Mouse (Mus musculus): ENCODE data around the gene Kctd19.

Gene Kctd19

DNA sequence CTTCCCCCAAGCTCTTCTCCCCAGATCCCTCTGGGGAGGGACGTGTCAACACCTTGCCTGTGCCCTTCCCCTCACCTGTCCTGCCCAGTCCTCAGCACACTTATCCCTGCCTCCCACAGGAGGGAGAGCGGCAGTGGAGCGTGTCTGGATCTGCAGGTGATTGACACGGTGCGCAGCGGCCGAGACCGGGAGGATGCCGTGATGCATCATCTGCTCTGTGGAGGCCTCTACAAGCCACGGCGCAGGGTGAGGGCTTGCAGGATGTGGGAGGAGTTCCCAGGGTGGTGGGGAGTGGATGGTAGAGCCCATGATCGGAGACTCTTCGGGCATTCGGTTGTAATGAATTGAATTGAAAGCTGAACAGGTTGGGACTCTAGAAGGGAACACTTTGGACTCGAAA, 54.1 kb downstream of the Kctd19 start:
- DNase-seq (ENCODE audit: low spot score in 2 of 2) = no peak

DNA sequence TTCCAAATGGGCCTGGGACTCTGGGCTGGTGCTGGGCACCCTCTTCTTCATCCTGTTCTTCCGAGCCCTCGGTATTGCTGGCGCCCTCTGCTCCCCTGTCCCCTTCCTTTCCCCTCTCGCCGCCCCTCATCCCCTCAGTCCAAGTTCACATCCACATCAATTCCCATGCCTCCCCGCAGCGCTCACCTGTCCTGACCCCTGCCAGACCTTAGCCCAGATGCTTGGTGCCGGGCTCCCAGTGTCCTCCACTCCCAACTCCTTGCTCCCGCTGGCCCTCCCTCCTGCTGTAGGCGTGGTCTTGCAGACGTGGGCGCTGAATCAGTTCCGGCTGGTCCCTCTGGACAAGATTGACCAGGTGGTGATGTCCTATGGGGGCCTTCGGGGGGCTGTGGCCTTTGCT, 56.6 kb downstream of the Kctd19 start:
- no peak for DNase-seq (ENCODE audit: low spot score in 2 of 2)

DNA sequence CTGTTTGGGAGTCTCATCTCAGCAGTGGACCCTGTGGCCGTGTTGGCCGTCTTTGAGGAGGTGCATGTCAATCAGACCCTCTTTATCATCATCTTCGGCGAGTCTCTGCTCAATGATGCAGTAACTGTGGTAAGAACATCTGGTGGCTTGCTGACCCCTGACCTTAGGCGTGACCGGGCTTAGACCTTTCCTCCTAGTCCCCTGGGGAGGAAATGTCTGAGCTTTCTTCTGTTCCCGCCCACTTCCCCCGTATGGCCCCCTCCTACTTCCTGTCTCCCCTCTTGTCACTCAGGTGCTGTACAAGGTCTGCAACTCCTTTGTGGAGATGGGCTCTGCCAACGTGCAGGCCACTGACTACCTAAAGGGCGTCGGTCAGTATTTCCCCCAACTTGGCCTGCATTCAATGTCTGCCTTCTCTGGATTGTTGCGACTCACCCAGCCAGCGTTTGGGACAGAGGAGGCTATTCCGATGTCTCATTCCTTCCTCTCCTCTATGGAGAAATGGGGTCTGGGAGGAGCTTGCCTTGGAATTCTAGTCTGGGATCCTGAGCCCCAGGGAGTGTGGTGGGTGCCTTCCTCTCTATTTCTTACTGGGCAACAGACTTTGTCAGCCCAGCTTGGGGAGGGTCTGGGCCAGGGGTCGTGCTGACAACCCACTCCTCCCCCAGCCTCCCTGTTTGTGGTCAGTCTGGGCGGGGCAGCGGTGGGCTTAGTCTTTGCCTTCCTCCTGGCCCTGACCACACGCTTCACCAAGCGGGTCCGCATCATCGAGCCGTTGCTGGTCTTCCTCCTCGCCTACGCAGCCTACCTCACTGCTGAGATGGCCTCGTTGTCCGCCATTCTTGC, 57.9 kb downstream of the Kctd19 start:
- no peak for DNase-seq (ENCODE audit: low spot score in 2 of 2)

DNA sequence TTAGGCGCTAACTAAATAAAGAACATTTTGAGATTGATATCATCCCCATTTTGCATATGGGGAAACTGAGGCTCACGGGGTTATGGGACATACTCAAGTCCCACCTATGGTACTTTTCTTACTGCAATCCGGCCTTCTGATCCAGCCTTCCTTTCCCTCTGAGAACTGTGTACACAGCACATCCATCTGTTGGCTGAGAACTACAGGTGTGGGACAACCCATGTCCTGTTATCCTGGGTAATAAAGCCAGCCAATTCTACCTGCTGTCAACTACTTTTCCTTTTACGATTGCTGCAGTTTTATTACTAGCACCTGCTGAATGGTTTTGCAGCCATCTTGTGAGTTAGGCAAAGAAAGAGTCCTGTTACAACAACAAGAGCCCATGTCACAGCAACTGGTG, 58.8 kb downstream of the Kctd19 start:
- no peak for DNase-seq (ENCODE audit: low spot score in 2 of 2)

DNA sequence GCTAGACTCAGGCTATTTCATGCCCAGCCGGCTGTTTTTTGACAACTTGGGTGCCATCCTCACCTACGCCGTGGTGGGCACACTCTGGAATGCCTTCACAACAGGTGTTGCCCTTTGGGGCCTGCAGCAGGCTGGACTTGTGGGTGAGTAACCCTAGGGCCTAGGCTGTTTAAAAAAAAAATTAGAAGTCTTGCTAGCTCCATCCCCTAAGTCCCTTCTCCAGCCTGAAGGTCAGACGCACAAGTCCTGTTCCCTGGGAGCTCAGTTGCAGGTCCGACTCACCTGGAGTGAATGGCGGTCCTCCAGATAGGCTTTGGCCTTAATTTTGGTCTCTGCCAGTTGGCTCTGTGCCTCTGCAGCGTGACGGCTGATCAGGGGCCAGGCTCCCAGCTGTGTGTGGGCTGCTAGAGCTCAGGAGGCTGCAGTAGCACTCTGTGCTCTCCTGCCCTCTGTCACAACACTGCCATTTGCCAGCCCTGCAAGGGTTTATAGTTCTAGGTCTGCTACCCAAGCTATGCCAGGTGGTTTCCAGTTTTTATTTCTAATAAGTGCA, 59.6 kb downstream of the Kctd19 start:
- no peak for DNase-seq (ENCODE audit: low spot score in 2 of 2)

DNA sequence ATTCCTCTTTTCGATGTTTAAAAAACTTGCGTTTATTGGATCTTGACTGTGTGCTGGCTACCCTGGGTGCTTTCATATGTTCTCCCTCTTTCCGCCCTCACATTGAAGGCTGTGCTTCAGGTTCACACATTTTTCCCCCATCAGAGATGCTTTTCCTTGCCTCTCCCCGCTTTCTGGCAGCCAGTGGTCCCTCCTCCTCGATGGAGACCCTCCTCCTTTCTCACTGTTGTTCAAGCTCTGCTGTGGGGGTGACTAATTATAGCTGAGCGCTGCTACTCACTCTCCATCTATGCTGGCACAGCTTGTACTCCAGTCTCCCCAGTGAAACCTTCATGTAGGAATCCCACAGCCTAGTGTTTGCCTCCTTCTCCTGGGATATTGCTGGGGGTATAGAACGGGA, 63.1 kb downstream of the Kctd19 start:
- DNase-seq (ENCODE audit: low spot score in 2 of 2) = no peak

DNA sequence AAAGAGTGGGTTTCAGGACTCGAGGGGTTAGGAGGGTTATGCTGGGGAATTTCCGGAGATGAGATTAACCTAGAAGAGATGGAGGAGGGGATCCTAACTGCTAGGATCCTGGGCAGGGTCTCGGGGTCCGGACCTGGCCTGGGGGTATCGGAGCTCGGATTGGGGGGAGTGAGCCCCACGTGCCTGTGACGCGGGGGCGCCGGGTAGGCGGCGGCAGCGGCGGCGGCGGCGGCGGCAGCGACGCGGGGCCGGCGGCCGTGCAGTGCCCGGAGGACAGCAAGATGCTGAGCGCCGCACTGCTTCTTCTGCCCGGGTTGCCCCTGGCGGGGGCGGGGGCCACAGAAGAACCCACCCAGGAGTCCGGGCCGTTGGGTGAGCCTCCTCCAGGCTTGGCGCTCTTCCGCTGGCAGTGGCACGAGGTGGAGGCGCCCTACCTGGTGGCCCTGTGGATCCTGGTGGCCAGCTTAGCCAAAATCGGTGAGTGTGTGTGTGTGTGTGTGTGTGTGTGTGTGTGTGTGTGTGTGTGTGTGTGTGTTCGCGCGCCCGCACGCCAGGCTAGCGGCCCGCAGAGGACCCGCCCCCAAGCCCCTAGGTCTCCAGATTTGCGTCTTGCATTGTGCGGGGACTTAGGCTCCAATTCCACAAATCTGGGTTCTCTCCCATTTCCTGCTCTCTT, 64.1 kb downstream of the Kctd19 start:
- peak in 1 of 2 experiments; percentile 34 for DNase-seq (ENCODE audit: low spot score in 2 of 2)

DNA sequence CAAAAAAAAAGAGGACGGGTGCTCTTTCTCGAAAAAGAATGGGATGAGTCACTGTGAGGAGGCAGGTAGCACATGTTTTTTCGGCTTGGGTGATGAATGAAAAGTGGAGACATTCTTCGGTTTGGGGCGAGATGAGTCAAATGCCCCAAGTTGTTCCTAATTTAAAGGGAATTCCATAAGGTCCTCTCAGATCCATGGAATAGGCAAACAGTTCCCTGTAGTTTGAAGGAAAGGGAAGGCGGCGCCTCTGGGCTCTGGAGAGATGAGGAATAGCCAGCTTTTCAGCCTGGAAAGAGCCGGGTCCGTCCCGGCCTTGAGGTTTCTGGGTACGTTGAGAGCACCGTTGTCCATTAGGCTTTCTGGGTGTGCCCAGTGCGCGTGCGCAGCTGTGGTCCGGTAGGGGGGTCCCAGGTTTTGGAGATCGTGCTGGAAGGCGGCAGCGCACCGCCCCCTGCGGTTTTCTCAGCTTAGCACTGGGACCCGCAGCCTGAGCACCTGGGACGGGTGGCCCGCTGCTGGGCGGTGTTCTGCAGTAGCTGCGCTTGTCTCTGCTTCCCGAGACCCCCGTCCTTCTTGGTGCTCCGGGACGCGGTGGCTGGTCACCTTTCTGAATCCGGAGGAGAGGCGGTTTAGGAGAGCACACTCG, 64.7 kb downstream of the Kctd19 start, which contains the start of gene Slc9a5:
Gene Slc9a5 (plus strand): TSS at position 394 of the 646 bp plus-strand sequence.
- peak in 1 of 2 experiments; percentile 49 for DNase-seq (ENCODE audit: low spot score in 2 of 2)

DNA sequence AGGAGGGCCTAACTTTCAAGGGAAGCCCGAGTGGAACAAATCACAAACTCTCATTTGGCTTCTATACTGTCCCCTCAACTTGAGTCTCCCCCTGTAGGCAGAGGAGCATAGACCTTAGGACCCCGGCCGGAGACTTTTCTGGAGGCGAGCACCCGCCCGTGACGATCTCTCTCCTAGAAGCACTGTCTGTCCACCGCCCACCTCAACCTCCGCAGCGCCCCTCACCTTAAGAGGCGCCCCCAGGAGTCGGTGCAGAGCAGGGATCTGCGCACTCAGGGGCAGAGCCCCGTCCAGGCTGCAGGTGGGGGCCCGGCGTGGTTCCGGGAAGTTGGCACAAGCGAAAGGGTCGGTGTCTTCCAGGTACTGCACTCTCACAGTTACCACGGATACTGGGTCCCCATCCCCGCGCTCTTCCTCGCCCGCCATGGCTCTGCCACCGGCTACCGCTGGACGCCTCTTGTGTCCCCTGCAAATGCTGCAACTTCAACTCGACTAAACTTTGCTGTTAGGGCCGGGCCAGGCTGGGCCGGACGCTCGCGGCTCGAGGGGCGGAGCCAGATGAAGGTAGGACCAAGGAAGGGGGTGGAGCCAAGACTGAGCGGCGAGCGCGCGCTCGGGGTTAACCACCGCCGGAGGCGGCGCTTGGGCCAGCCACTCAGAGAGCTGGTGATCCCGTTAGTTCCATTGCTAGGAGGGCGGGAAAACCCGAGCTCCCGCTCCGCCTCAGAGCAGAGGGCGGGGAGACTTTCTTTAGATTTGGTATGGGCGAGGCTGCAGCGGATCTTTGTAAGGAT, 65.7 kb downstream of the Kctd19 start, which contains the start of gene Fhod1:
Gene Fhod1 (minus strand): TSS at position 526 of the 794 bp plus-strand sequence.
- peak; percentile 66 to 87 for DNase-seq (ENCODE audit: low spot score in 2 of 2)

DNA sequence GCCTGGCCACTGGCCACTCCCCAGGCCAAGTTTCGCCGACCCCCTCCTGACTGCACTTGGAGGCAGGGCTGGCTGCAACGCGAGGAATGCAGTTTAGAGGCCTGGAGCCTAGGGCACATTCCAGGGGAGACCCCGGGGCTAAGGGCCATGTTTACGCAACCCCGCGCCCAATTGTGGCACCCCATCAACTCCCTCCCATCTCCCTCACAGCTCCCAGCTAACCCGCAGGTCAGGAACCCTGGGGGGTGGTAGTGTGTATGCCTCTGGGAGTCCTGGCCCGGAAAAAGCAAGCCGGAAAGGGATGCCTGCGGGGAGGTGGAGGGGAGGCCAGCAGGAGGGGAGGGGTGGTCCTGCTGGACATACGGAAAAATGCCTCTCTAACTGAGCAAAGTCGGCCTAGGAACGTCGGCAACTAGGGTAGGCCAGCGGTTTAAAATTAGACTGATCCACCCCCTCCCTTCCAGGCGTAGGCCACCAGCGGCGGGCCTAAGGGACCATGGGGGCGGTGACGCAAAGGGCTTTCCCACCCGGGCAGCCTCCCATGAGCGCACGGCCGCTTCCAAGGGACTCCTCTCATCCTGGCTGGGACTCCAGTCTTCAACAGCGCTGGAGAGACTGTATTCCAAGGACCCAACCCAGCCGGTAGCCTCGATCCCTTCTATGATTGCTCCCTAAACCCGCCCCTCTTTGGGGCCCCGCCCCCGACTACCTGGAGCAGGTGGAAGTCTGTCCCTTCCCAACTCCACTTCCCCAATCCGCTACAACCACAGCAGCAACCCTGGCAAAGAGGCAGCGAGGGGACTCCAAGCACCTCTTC, 66.5 kb downstream of the Kctd19 start:
- peak in 1 of 2 experiments; percentile 38 for DNase-seq (ENCODE audit: low spot score in 2 of 2)

DNA sequence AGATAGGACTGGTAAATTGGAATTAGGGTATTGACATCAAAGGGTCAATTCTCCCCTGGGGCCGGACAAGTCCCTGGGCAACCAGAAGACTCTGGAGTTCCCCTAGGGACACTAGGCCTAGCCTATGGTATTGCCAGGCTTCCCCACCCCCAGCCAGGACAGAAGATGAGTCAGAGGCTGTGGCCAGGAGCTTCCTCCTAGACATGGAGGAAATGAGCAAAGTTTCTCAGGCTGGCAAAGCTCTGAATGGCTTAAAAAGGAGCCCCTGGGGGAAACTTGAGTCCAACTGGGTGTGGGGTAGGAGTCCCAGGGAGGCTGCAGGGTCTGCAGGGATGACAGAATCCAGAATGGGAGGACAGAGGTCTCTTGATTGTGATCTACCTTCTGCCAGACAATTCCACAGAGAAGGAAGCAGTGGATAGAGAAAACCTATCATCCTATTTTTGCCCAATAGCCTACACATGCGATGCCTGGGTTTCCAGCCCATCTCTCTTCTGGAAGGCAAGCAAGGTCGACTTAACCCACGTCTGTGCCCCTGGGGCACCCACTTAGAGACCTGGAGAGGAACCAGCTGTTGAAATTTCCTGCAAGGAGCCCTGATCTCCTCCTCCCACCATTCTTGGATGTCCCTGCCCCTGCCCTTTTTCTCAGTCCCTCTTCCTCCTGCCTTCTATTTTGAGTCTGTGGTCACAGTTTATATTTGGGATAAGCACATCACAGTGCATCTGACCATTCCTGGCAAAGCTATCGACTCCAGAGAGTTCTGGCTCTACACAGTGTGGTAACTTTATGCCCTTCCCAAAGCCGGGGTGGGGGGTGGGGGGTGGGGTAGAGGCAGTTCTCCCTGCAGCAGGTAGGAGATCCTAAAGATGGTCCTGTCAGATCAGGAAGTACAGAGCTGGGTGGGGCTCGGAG, 68.0 kb downstream of the Kctd19 start:
- peak in 1 of 2 experiments; percentile 31 for DNase-seq (ENCODE audit: low spot score in 2 of 2)

DNA sequence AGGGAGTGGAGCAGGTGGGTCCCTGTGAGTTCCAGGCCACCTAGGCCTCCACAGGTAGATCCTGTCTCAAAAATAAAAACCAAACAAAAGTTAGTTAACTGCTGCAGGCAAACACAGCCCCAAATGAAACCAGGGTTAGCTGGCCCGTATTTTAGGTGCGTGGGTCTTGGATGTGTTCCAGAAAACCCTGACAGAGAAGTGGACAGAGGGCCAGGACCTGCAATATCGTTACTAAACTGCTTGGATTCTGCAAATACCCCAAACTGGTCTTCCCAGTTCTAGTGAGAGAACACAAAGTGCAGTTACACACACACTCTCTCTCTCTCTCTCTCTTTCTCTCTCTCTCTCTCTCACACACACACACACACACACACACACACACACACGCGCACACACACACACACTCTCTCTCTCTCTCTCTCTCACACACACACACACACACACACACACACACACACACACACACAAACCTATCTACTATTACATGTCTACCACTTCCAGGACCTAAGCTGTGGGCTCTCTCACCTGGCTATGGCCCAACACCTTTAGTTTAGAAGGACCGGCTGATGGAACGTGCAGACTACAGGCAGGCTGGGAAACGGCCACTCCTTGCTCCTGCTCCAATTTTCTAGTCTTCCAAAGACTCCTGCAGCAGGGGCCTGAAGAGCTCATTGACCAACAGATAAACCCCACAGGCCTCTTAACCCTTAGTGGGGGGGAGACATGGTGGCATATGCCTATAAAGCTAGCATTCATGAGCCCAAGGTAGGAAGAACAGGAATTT, 69.3 kb downstream of the Kctd19 start:
- DNase-seq (ENCODE audit: low spot score in 2 of 2) = no peak

DNA sequence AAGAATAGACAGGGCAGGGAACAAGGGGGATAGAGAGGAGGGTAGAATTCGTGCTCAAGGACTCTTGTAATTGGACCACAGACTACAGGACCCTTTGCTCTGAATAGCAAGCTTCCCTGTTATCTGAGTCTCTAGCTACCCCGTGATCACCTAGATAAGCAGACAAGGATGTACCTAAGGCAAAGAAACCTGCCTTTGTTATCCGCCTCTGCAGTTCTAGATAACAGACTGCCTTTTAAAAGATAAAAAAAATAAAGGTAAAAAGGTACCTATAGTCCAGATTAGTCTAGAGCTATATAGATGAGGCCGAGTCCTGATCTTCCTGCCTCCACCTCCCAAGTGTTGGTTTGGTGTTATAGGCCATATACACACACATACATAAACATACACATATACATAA, 70.5 kb downstream of the Kctd19 start:
- no peak for DNase-seq (ENCODE audit: low spot score in 2 of 2)

DNA sequence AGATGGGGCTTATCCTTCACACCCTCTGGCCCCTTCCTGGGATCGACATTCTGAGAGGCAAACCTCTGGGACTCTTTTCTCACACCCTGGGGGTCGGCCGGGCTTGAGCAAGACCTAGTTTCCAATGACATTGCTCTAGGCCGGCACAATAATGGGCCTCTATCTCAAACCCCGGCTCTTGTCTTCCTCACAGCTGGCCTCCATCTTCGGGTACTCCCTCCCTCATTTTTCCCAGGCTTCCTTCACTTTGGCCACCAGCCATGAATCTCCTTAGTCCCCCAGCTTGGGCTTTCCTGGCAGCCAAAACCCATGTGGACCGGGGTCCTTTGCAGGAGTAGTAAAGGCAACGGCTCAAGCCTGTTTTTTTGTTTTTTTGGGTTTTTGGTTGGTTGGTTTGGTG, 71.9 kb downstream of the Kctd19 start:
- DNase-seq (ENCODE audit: low spot score in 2 of 2) = no peak

DNA sequence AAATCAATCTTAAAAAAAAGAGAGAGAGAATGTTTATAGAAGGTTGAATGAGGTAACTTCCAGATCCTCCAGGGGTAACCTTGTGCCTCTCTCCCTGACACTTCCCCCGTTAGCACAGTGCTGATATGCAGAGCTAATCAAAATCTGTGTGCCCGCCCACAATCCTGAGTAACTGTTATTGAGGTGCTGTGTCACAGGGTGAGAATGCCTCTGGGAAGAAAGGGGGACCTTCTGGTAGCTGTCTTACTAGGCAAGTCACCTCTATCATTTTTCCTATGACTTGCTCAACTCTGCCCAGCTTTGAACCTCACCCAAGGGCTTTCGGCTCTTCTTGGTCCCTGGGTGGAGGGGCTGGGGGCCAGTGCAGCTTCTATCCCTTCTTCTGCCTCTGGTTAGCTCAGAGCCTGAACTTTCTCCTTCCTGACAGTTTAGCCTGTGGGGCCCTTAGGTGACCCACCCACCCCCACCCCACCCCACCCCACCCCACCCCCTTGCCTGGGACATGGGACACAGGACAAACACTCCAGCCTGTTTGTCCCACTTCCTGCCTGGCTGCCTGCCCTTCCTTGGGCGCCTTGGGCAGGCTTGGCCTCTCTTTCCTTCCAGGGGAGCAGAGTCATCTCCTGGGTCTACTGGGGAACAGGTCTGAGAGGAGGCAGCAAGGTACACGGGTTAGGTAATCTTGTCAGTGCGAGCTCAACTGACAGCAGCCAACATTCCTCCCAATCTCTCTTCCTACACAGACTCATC, 73.2 kb downstream of the Kctd19 start:
- no peak for DNase-seq (ENCODE audit: low spot score in 2 of 2)

DNA sequence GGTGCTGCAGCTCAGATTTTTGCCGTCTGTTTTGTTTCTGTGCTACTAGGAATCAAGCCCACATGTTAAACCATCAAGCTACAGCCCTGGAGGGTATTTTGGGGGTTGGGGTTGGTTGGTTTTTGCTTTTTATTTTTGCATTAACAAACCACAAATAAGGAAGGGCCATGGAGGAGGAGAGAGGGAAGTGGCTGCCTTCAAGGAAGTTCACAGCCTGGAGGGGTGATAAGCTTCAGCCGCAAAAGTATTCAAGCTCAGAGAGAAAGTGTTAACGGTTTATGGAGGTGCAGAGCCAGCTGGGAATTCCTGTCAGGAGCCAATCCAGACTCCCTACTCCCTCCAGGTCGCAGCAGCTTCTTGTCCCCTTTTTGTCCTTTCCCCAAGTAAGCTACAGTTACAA, 74.3 kb downstream of the Kctd19 start:
- no peak for DNase-seq (ENCODE audit: low spot score in 2 of 2)

DNA sequence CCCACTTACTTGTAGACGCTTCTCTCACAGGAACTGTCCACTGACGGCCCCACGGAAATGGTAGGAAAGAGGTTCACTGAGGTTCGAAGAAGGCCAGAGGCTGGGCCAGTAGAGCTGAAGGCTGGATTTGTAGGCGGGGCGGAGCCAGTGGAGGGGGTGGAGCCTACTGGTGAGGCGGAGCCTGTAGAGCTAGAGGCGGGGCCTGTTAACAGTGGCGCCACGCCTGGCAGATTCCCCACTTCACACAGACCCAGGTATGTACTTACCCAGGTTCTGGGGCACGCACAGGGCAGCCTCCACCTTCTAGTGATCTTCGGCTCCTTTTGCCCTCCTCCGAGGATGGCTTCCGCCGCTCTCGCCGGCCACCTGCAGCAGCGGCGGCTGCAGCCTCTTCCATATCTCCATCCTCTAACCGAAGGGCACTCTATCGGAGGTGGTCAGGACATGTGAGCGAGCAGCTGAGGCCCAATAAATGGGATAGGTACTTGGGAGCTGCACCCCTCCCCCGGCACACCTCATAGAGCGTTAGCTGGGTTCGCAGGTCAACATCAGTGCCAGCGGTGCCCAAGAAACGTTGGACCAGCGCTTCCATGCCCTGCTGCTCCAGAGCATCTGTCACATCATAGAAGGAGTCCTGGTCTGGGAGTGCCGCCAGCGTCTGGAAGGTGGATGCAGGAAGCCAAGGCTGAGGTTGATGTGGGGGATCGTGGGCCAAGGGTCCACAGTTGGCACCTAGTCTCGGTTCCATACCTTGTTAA, 76.8 kb downstream of the Kctd19 start:
- no peak for DNase-seq (ENCODE audit: low spot score in 2 of 2)
